Mouse (Mus musculus) intestine, embryonic 14.5 days (tissue): ENCODE measurements around the gene Olfr686. TPM values are rescaled to one million over a fixed set of nuclear protein-coding genes. Genes with fewer than 3 reads are reported as not detected.

ENCODE experiments used
- ATAC-seq: fragments of 200-750 bp; cut with Nextera tagmentation; replicated peaks from 2 replicates; pipeline ENCODE4 v1.8.0; 2017; ENCODE audit warnings: low read depth, moderate number of reproducible peaks, moderate TSS enrichment, moderate library complexity; ENCODE audit not compliant: low FRiP score, low TSS enrichment
- DNase-seq: peaks from one replicate; pipeline ENCODE4 v3.0.0-alpha.2; 2018; ENCODE audit warnings: low spot score
- H3K27ac ChIP-seq: fragments of 300-500 bp; sonication (generic); 2 replicates; pipeline ENCODE4 v1.5.1; 2014; ENCODE audit warnings: low read depth, mild to moderate bottlenecking, control low read depth
- H3K27me3 ChIP-seq: fragments of 300-500 bp; sonication (generic); replicated peaks from 2 replicates; pipeline ENCODE4 v1.6.1; 2014; ENCODE audit warnings: low read length, control low read depth; ENCODE audit not compliant: control insufficient read depth, insufficient read depth
- H3K36me3 ChIP-seq: fragments of 300-500 bp; sonication (generic); 2 replicates; pipeline ENCODE4 v1.6.1; 2014; ENCODE audit warnings: low read length, control low read depth; ENCODE audit not compliant: control insufficient read depth, insufficient read depth
- H3K4me1 ChIP-seq: fragments of 300-500 bp; sonication (generic); replicated peaks from 2 replicates; pipeline ENCODE4 v1.6.1; 2014; ENCODE audit warnings: low read length, control low read depth, mixed read lengths; ENCODE audit not compliant: control insufficient read depth, insufficient read depth
- H3K4me2 ChIP-seq: fragments of 300-500 bp; sonication (generic); 2 replicates; pipeline ENCODE4 v1.6.1; 2014; ENCODE audit warnings: low read length
- H3K4me3 ChIP-seq: fragments of 300-500 bp; sonication (generic); 2 replicates; pipeline ENCODE4 v1.5.1; 2014; ENCODE audit warnings: low read depth, low read length, control low read depth, mixed read lengths
- H3K9ac ChIP-seq: fragments of 300-500 bp; sonication (generic); 2 replicates; pipeline ENCODE4 v1.6.1; 2014; ENCODE audit warnings: mild to moderate bottlenecking, low read length
- H3K9me3 ChIP-seq: fragments of 300-500 bp; sonication (generic); 2 replicates; pipeline ENCODE4 v1.6.1; 2016; ENCODE audit warnings: low read length, control low read depth; ENCODE audit not compliant: control insufficient read depth
- whole genome bisulfite sequencing: fragments of 180-500 bp; shearing (Covaris S2); extraction: QIAGEN DNeasy Blood & Tissue Kit; methylation state at CpG from one replicate; pipeline ENCODE4 v1.1.7; 2014; 5-methylcytosine and 5-hydroxymethylcytosine counted together
- polyA plus RNA-seq: library from polyadenylated mRNA; unstranded; fragments of >200 nt; fragmentation: Nextera tagmentation; extraction: Ambion mirVana; gene quantifications from 2 replicates; pipeline ENCODE4 v1.2.1, GENCODE M21; 2014

Olfr686 gene
- polyA plus RNA-seq, result not detected in 2 replicates

DNA sequence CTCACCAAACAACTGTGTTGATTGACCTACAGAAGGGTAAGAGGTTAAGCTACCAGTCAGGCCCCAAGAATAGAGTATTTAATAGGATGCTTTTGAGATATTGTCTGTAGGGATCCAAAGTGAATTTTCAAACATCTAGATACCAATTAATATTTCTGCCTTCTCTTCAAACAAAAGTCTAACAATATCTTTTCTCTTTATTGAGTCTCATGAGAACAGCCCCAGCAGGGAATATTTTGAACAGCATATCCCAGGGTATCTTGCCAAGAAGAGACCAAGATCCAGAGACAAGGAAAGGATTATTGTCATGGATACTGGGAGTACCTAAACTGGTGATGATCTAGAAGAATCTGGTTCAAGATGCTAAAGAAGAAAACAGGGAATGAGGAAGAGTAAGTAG, at the start of gene Olfr686:
Gene Olfr686, minus strand, starts transcription at position 101 of the 400 bp plus-strand sequence.
- H3K27me3 ChIP-seq, result no peaks in the 10 kb centered on the region
- no peaks in the 10 kb centered on the region for H3K36me3 ChIP-seq
- H3K4me2 ChIP-seq, result no peak within 1 kb of the TSS
- no peak within 1 kb of the TSS for H3K27ac ChIP-seq
- no peak for ATAC-seq
- H3K9me3 ChIP-seq, result no peaks in the 10 kb centered on the region
- H3K4me3 ChIP-seq, result no peak within 1 kb of the TSS
- no peak for DNase-seq
- no peaks in the 10 kb centered on the region for H3K4me1 ChIP-seq
- H3K9ac ChIP-seq, result no peak within 1 kb of the TSS

DNA sequence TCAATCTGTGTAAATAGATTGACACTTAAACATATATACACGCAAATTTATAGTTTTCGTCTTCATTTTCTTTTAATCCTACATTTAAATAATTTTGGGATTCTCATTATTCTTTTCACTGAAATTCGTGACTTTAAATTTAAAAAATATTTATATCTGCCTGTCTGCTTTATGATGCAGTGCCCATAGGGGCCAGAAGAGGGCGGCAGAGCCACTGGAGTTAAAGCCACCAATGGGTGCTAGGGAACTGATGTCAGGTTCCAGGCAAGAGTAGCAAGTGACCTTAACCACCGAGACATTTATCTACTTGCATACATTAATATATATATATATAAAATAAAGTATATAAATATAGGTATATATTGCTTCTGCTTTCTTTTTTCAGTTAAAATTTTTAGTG, 49.4 kb upstream of the Olfr686 start:
- DNase-seq (no peak), ATAC-seq (no peak)
- no peak overlapping the region for H3K4me2 ChIP-seq
- no peak overlapping the region for H3K9ac ChIP-seq
- H3K4me1 ChIP-seq, result no peaks in the 10 kb centered on the region
- no peaks in the 10 kb centered on the region for H3K36me3 ChIP-seq
- 68% methylated on average over 5 of the region's 5 CpGs for WGBS
- H3K27me3 ChIP-seq, result no peaks in the 10 kb centered on the region
- H3K27ac ChIP-seq, result no peak overlapping the region
- no peak overlapping the region for H3K4me3 ChIP-seq
- H3K9me3 ChIP-seq, result no peaks in the 10 kb centered on the region

DNA sequence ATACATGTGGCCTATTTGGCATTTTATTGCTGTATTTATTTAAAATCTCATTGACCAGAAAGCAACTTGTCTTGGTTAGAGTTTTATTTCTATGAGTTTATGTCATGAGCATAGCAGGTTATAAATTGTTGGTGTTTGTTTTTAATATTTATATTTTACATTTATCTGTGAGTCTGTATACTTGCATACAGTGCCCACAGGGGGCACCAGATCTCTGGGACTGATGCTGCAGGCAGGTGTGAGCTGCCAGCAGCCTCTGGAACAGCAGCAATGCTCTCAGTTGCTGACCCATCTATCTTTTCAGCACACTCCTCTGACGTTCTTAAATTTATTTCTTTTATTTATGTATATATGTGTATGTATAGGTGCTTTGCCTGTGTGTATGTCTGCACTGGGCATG, 40.9 kb upstream of the Olfr686 start:
- Histone ChIP-seq H3K9me3 (no peaks in the 10 kb centered on the region), H3K4me3 (no peak overlapping the region), H3K27me3 (no peaks in the 10 kb centered on the region), H3K4me1 (no peaks in the 10 kb centered on the region), H3K36me3 (no peaks in the 10 kb centered on the region), H3K9ac (no peak overlapping the region), H3K27ac (no peak overlapping the region), H3K4me2 (no peak overlapping the region)
- DNase-seq, result no peak
- no peak for ATAC-seq
- 43% methylated on average over 1 of the region's 1 CpGs for WGBS

DNA sequence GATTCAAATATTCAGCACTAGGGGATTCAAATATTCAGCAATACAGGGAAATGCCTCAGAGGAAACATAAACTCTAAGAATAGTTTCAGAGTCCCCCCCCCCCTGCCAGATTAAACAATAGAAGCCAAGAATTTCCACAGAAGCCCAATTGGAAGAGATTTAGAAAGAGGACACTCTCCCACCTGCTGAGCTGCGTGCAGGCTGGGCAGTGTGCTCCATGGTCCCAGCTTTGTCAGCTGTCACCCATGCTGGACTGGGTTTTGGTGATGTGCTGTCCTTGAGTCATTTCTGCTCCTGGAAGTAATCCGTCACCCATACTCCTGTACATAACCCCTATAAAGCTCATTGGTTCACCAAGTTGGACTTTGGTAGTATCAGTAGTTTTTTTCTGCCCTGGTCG, 40.4 kb upstream of the Olfr686 start:
- H3K4me1 ChIP-seq, result no peaks in the 10 kb centered on the region
- H3K9ac ChIP-seq, result no peak overlapping the region
- H3K4me2 ChIP-seq, result no peak overlapping the region
- ATAC-seq, result no peak
- 79% methylated on average over 3 of the region's 3 CpGs for WGBS
- no peaks in the 10 kb centered on the region for H3K27me3 ChIP-seq
- no peaks in the 10 kb centered on the region for H3K9me3 ChIP-seq
- DNase-seq, result no peak
- H3K4me3 ChIP-seq, result no peak overlapping the region
- no peaks in the 10 kb centered on the region for H3K36me3 ChIP-seq
- H3K27ac ChIP-seq, result no peak overlapping the region

DNA sequence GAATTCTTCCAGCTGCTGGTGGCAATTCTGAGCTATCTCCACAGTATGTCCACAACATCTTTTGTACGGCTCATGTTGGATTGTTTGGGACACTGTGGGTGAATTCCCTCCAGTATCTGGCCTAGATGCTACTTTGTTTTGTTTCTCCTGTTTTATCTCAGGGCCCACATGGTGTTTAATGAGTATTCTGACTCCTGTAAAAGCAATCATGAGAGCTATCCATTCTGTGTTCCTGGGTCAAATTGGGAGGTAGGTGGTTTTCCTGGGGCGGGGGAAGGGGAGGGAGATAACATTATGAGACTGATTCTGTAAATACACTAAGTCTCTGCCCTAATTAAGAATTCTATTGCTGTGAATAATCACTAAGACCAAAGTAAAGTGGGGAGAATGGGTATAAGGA, 22.1 kb upstream of the Olfr686 start:
- Histone ChIP-seq H3K27ac (no peak overlapping the region), H3K9me3 (no peaks in the 10 kb centered on the region), H3K4me2 (no peak overlapping the region), H3K4me1 (no peaks in the 10 kb centered on the region), H3K36me3 (no peaks in the 10 kb centered on the region), H3K27me3 (no peaks in the 10 kb centered on the region), H3K9ac (no peak overlapping the region), H3K4me3 (no peak overlapping the region)
- no peak for ATAC-seq
- 83% methylated on average over 2 of the region's 2 CpGs for WGBS
- DNase-seq, result no peak

DNA sequence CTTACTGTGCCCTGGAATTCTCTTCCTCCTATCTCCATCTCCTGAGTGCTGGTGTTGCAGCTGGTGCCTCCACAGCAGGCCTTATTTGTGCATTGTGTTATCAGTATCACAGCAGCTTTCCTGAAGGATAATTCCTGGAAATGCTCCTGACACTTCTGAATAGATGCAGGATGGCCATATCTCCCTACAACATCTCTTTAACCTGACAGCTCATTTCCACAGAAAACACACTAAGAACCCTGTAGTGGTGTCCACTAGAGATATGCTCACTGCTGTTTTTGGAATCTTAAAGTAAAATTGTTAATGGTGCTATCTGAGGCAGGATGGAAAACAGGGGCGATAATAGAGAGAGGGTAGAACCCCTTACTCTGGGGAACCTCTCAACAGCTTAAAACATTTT, 20.9 kb upstream of the Olfr686 start:
- no peak overlapping the region for H3K27ac ChIP-seq
- no peak overlapping the region for H3K9ac ChIP-seq
- ATAC-seq (no peak), DNase-seq (no peak)
- H3K4me3 ChIP-seq, result no peak overlapping the region
- no peaks in the 10 kb centered on the region for H3K9me3 ChIP-seq
- 97% methylated on average over 1 of the region's 1 CpGs for WGBS
- no peaks in the 10 kb centered on the region for H3K36me3 ChIP-seq
- H3K27me3 ChIP-seq, result no peaks in the 10 kb centered on the region
- no peak overlapping the region for H3K4me2 ChIP-seq
- no peaks in the 10 kb centered on the region for H3K4me1 ChIP-seq

DNA sequence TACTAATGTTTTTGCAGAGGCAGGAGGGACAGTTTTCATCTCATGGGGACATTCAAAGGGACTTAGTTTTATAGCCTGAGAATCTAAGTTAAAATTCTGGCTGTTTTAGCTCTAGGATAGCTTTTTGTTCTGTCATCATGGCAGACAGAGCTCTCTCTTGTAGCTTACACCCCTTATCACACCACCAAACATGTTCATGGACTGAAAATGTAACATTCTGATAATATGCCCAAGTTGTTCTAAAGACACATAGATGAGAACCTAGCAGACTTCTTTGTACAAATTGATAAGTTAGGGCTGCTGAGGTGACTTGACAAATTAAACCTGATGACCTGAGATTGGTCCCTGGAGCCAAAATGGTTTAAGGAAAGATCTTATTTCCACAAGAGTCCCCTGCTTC, 19.4 kb upstream of the Olfr686 start:
- ATAC-seq, result no peak

DNA sequence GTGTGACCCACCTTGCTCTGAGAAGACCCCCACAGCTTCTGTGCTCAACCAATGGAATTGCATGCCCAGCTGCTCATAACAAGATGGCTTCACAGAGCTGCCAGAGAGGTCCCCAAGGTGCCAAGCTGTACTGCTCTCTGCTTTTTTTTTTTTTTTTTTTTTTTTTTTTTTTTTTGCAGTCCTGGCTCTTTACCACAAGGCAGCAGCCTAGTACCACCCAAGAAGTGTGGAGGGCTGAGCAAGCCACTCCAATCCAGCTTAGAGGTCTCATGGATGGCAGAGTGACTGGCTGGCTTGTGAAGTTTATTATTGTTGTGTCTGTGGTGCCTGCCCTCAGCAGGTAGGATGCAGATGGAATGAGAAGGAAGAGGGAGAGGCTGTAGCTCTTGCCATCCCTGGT, 18.8 kb upstream of the Olfr686 start:
- Histone ChIP-seq H3K4me2 (no peak overlapping the region), H3K4me1 (no peaks in the 10 kb centered on the region), H3K9me3 (no peaks in the 10 kb centered on the region), H3K4me3 (no peak overlapping the region), H3K36me3 (no peaks in the 10 kb centered on the region), H3K27ac (no peak overlapping the region), H3K27me3 (no peaks in the 10 kb centered on the region), H3K9ac (no peak overlapping the region)
- ATAC-seq, result no peak
- DNase-seq, result no peak

More for the DNA sequence above, 19.4 kb upstream of the Olfr686 start:
- Histone ChIP-seq H3K27me3 (no peaks in the 10 kb centered on the region), H3K4me2 (no peak overlapping the region), H3K27ac (no peak overlapping the region), H3K9me3 (no peaks in the 10 kb centered on the region), H3K4me3 (no peak overlapping the region), H3K4me1 (no peaks in the 10 kb centered on the region), H3K9ac (no peak overlapping the region), H3K36me3 (no peaks in the 10 kb centered on the region)
- no peak for DNase-seq

DNA sequence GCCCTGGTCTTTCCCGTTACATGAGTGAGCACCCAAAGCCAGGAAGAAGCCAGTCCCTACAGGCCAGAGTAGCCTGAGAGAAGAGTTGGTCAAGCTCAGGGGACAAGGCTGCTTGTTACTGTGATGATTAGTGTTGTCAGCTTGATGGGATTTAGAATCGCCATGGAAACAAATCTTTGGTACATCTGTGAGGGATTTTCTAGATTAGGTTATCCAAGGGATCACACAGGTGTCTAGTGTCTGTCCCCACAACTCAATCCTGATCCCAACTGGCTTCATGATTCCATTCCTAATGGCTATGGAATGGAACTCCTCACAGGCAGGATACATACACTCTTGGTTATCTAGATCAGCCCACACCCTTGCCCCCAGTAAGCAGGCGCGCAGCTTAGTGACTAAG, 11.0 kb upstream of the Olfr686 start:
- DNase-seq (no peak), ATAC-seq (no peak)
- H3K4me1 ChIP-seq, result no peaks in the 10 kb centered on the region
- no peaks in the 10 kb centered on the region for H3K9me3 ChIP-seq
- H3K4me2 ChIP-seq, result no peak overlapping the region
- no peaks in the 10 kb centered on the region for H3K27me3 ChIP-seq
- H3K4me3 ChIP-seq, result no peak overlapping the region
- H3K36me3 ChIP-seq, result no peaks in the 10 kb centered on the region
- H3K9ac ChIP-seq, result no peak overlapping the region
- no peak overlapping the region for H3K27ac ChIP-seq
- 72% methylated on average over 4 of the region's 4 CpGs for WGBS
